Mouse (Mus musculus) spleen, postnatal 36 days (tissue): ENCODE results near the gene Prmt8.

ENCODE experiments used
- DNase-seq, 2 experiments: peaks; one replicate each; pipeline ENCODE4 v3.0.0; 2022; ENCODE audit warnings: low spot score in 2 of 2, mixed read lengths in 1 of 2

Gene Prmt8

DNA sequence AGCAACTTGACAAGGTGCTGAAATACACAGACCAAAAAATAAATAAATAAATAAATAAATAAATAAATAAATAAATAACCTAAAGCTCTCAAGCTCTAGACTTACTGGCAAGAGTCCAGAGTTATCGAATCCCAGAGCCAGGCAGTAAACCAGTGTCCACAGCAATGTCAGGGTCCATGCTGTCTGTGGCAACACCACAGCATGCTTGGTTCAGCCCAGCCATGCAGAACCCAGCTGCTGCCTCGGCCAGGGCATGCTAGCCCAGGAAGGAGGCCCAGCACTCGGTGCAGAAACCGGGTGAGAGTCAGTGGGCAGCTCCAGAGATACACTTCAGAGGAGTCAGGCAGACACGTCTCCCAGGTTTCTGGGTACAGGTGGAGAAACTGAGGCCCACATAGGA, 29.4 kb downstream of the Prmt8 start:
- no peak for DNase-seq

DNA sequence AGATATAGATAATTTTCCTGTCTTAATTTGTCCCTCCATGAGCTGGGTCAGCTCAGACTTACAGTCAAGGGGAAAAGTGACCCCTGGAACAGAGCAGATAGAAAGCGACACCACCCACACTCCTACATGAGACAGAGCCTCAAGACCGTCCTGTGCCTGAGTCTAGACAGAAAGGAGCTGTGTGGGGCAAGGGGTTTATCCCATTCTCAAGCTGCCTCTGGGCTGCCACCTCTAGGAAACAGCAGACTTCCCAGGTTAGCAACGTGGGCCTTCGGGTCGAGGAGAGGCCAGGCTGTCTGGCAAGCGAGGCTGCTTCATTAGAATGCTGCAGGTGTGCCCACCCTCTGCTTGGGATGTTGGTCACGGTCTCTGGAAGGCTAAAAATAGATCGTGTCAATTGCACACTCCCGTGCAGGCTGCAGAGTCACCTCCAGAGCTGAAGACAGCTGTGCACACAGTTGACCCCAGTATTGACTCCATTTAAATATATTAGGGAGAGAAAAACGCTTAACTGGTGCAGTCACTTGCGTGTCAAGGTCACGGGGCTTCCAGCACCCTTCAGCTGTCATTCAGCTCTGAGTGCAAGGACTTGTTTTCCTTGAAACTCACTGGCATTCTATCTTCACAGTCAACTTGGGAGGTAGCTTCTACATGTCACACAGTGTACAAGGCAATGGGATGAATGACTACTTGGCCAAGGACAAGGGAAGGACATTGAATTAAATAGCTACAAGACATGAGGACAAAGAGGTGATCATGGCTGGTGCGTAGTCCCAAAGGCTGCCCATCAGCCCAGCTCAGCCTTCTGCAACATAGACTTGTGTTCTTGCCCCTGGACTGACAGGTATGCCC, 33.9 kb downstream of the Prmt8 start:
- no peak for DNase-seq

DNA sequence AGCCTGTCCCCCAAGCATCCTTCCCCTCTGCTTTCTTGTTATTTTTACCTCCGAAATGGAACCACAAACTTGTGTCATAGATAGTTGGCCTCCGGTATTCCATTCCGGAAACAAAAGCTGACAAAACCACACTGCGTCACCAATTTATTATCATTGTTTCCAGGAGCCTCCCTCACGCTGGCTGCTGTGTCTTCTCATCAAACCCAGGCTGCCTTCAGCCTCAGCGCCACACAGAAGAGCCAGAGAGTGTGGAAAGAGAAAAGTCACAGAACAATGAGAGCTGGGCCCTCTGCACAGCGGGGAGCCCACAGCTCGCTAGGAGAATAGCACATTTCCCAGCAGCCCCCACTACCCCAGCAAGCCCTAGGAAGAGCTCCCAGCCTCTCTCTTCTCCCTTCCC, 46.1 kb downstream of the Prmt8 start:
- no peak for DNase-seq

DNA sequence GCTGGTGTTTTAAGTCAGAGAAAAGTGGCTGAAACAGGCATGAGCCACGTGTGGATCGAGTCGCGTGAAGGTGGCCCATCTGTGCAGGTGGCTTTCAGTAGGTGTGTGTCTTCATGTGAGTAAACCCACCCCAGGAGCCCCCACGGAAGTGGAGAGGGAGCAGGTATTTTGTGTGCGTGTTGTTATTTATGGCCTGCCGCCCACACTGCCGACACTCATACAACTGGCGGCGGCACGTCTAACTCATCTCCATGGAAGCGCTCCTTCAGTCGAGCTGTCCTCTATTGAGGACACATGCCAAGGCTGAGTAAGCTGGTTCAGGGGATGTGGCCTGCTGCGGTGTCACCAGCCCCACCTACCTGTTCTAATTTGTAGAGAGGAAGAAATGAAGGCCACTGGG, 49.4 kb downstream of the Prmt8 start:
- no peak for DNase-seq

DNA sequence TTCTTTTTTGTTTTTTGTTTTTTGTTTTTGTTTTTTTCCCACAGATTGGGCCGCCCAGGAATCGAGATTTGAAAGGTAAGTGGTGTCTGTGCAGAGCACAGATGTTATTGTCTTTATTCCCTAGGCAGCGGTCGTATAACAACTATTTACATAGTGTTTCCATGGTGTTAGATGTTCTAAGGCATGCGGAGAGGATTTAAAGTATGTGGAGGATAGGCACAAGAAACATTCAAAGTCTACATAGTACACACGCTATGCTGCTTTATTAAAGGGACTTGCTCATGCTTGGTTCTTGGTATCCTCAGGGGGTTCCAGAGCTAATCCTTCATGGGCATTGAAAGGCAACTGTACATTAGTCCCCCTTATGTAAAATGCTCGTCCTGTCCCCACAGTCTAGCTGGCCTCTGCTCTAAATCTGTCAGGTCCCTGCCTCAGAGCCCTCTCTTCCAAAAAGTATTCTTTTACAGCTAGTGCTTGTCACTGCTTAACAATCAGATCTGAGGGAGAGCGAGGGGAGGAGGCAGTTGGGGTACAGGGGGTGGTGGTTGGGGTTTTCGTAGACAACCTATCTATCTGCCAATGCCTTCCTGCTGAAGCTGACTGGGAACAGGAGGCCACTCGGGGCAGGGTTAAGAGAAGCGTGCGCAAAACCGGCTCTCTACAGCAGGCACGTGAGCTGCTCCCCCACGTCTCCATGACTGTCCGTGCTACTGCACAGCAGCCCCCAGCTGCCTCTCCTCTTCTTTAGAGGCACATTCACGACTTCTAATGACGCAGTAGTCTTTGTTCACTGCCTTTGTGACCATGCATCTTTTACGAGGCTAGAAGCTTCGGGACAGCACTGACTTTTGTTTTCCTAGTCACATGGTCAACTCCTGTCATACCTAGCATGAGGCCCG, 51.8 kb downstream of the Prmt8 start:
- DNase-seq: no peak

DNA sequence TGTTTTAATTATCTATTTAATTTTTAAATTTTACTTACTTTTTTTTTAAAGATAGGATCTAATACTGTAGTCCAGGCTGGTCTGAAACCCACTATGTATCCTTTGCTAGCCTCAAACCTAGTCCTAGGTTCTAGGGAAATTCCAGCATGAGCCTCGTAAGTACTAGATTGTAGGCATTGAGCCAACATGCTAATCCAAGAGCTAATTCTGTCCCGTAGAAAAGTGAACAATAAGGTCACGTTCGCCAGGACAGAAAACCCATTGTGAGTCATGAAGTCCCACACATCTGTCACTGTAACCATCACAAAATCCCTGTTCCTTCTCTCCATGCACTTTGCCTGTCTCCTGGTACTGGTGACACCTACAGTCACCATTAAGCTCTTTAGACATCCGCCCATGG, 53.8 kb downstream of the Prmt8 start:
- DNase-seq: no peak

DNA sequence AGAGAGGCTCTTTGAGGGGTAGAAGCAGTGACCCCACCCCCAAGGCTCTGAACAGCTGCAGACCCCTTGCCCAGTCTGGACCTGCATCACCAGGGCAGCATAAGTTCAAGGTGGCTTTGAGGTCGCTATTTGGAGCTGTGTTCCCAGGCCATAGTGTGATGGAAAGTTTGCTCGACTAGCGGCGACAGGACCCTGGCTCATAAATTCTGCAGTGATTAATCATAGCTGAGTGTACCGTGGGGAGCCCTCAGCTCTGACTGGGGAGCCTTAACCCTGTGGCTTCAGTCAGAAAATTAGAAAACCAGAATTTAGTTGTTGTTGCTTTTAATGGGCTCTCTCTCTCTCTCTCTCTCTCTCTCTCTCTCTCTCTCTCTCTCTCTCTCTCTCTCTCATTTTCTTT, 54.4 kb downstream of the Prmt8 start:
- DNase-seq: no peak

DNA sequence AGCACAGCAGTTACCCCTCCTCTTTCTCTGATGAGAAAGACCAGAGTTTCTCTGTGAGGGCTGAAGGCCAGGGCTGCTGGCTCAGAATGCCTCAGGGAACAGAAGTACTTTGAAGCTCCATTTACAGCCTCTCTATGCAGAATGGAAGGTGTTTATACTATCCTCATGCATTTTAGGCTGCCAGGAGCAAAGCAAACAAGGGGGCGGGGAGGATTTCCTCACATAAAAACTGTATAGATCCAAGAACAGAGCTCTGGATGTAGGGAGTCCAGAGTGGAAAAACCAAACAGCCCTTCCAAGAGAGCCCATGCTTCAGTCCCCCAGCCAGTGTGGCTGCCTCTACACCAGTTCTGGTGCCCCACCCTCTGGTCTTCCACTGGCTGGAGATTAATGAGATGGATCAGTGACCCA, 61.0 kb downstream of the Prmt8 start:
- no peak for DNase-seq

DNA sequence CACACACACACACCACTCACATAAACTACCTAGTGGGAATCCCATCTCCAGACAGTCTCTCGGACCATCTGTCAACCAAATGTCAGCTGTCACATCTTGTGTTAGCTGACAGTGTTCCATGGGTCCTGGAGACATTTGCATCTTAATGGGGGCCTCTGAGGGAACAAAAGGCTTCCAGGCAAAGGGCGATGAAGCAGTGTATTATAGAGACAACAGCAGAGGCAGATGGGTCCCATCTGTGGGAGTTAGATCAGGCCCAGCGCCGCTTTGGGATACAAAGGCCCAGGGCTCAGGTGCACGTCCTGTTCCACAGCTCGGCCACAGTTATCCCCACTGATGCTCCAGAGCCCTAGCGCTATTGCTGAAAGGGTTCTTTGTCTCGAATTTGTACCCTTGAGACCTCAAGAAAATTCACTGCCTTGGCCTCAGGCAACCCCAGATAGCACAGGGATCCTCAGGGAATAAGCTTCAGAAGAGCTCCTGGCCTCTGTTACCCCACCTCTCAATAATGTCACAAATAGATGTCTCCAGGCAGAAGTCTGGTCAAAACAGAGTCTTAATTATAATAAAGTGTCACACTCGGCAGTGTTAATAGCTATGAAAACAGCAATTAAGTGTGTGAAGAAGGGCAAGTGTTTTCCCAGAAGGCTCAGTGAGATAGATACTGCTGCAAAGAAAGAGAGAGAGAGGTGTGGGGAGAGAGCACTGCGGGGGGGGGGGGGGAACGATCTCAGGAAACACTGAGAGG, 68.1 kb downstream of the Prmt8 start:
- no peak for DNase-seq

DNA sequence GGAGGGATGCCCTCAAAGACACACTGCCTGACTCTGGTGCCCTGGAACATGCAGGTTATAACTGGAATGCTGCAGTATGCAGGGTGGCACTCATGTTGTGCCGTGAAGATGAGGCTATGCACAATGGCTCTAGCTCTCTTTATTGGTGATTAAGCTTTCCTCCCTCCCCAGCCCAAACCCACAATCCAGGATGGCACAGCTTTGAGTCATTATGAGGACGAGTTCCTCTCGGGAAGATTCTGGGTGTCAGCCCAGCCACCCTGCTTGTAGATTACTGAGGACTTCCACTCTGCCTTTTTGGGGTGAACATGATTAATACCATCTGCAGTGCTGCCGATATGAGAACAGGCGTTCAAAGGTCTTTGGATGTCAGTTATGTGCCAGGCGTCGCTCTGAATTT, 75.6 kb downstream of the Prmt8 start:
- no peak for DNase-seq

DNA sequence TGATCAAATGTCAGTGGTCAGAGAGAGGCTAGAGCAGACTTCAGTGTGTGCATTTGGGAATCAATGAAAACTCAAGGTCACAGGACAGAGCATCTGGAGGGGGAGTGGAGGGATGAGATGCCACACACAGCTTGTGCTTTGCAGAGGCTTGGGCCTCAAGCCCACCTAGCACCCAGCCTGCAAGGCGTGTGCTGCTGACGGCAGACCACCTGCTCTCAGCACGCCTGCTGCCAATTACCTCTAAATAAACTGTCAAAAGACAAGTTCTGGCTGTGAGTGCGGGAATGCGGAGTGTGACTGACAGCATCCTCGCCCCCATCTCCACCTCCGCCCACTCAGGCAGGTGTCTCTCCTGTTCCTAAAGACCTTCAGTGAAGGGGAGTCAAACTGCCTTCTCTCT, 77.0 kb downstream of the Prmt8 start:
- DNase-seq: no peak

DNA sequence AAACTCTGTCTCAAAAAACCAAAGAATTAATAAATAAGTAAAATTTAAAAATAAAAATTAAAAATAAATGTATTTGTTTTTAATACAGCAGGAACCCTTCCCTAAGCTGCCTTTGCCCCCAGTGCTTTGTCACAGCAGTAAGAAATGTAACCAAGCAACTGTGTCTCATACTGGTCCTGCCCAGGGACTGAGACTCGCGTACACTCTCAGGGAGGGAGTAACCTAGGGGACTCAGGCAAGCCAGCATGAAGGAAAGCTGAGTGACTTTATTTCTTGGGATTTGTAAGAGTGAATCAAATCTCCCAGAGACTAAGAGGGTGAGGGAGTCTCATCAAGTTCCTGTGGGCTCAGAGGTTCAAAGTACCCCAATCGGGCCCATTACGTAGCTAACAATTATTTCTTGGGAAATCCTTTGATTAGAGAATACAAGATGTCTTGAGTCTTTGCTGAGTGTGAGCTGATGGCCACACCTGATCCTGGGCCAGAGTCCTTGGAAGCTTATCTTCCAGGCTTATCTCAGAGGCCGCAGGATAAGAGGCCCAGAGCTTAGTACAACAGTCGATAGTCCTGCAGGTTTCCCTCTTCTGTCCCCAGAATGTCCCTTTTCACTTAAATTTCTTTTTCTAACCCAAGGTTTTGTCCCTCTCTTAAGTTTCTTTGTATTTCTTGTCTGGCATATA, 82.0 kb downstream of the Prmt8 start:
- no peak for DNase-seq

DNA sequence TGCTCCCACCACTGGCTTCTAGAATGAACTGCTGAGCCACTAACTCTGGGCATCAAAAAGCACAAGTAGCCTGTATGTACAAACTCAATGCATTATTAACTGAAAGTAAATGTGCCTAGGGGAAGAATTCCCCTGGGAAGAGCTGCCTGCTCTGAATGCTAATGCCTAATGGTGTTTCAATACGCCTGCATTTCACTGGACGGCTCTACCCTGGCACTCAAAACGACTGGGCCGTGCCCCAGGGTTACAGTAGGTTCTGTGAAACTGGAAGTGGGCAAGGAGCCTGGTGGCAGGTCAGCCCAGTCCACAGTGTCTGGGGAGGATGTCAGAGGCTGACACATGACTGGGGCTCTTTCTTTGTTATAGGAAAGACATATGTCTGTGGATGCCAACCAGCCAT, 84.3 kb downstream of the Prmt8 start:
- DNase-seq: peak in 1 of 2 experiments; percentile 3

DNA sequence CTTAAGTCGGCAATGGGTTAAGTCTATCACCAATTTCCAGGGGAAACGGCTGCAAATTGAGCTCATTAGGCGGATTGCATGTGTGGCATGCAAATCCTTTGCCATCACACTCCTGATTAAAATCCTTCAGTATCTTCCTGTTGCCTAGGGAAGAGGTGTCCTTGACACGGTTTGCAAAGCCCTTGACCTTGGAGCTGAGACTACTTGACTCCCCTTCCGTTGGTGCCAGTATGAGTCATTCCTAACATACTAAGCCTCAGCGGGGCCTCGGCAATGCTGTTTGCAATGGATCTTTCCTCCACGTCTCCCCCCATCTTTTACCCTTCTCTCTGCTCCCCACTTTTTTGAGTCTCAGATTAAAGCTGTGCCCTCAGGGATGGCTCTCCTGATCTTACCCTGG, 85.7 kb downstream of the Prmt8 start:
- no peak for DNase-seq

DNA sequence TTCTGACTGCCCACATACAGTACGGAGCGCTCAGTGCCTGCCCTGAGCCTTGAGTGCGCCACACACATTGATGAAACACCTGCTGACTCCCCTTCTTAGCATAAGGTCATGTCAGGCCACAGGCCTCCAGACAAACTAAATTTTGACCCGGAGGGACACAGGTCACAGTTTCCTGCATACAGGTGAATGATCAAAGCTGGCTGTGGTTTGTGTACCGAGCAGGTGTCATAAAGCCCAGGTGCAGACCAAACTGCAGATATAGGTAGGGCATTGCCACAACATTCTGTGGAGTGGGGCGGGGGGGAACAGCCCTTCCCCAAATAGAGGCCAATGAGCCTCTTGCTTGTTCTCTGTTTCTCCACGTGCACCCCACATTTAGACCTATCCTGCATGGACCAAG, 88.5 kb downstream of the Prmt8 start:
- DNase-seq: no peak

DNA sequence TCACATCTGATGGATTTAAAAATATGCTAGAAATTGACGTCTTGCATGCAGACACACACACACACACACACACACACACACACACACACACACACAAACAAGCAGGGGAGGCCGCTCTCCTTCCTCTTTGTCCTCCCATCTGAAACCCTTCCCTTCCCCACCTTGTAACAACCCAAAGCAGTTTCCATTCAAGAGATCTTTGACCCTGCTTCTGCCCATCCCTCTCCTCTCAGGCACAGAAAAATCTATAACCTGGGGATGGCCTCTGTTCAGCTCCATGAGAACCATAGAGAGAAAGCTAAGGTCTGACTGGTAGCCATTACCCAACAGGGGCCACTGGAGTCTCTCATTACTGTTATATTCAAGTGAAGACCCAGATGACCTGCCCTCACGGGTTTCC, 90.3 kb downstream of the Prmt8 start:
- no peak for DNase-seq

DNA sequence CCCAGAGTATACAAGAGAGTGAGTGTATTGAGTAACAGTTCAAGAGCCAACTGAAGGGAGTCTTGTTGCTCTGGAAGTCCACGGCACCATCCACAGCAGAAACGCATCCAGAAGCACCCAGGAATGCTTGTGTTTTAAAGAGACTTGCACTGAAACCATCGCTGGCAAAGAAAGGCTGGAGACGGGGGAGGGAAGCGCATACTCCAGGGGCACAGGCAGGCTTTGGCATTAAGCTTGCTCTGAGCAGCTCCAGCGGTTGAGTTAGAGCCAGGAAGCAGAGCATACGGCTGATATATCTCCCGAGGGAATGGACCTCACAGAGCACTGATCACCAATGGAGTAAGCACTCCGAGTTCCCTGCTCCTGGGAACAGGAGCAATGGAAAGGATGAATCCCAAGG, 91.0 kb downstream of the Prmt8 start:
- no peak for DNase-seq

DNA sequence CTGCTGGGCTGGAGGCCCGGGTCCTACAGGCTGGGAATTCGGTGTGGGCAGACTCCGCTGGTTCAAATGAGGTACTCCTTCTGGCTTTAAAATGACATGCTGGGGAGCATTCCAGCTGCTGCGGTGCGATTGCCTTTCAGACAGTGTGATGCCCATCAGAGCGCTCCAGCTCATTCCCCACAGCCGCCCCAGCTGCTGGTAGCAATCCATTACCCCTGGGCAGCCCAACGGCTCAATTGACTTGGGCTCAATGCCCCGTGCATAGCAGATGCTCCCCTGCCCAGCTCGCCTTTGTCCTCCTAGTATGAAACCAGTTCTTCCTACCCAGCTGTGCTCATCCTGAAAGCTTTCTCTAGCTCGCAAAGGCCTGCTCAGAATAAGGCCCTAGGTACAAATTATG, 92.4 kb downstream of the Prmt8 start:
- DNase-seq: no peak

DNA sequence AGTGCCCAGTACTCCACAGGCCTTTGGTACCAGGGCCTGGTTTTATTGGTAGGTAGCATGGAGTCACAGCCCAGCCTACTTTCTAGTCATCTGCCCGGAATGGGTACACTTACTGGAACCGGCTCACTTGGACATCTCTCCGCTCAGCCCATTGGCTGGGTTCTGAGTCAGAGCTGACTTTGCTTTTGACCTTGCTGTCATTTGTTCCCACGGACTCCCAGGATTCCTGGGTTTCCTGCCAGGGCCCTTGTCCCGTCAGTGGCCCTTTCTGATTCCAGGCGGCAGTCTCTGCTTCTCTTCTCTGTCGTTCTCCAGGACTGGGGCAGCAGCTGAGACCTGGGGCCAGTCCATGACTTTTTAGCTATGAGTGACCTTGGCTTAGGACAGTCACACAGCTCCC, 97.2 kb downstream of the Prmt8 start:
- DNase-seq: no peak

DNA sequence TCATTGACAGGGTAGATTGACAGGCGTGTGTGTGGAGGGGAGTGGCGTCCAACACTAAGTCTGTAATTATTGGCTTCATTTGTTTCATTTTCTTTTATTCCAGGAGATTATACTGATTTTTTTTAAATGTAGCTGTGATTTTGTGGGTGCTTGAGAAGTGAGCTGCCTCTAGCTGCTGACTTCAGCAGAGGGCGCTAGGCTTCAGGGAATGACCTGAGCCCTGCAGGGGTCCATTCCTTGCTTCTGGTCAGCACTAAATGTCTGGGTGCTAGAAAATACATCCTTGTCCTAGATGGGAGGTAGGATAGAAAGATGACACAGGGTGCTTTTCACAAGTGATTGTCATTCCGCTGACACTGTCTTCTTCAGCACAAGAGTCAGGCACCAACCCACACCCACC, 99.2 kb downstream of the Prmt8 start:
- no peak for DNase-seq

DNA sequence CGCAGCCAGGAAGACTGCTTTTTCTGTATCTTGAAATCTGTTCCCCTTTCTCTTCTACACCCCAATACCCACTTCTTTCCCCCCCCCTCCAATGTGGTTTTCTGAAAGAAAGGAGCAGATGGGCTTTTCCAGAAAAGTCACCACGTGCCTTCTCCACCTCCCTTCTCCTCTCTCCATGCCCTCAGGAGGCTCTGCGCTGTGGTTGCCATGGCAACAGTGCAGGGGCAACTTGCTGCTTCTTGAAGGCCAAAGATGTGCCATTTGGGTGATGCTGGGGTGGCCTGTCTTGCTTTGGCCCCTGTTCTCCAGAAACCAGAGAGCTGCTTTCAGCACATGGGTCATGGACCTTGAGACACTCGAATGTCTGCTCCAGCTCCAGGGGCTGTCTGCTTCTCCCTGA, 100.0 kb downstream of the Prmt8 start:
- DNase-seq: no peak

DNA sequence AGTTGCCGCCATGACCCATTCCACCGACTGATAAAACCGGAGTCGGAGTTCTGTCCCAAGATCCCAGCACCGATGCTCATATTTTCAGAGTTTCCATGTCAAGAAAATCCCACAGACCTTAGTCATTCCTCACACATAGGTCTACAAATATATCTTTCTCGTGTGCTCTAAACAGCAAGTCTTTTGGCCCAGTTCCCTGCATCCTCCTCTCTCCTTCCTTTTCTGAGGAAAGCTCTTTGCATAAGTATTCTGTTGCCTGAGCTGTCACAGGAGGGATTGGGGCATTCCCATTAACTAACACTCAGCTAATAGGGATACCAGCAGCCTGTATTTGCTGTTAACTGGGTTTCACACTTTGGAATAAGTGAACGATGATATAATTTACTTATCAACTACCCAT, 106.0 kb downstream of the Prmt8 start:
- DNase-seq: no peak
